Mouse (Mus musculus) kidney, embryonic 16.5 days (tissue): ENCODE data around the gene Pknox1. TPM values are rescaled to one million over a fixed set of nuclear protein-coding genes. Genes with fewer than 3 reads are reported as not detected.

Experiments used
- ATAC-seq: fragments of 200-750 bp; cut with Nextera tagmentation; 2 replicates; pipeline ENCODE4 v1.8.0; 2017; ENCODE audit warnings: moderate TSS enrichment; ENCODE audit not compliant: low FRiP score, low TSS enrichment
- H3K27ac ChIP-seq: fragments of 300-500 bp; sonication (generic); 2 replicates; pipeline ENCODE4 v1.5.1; 2014; ENCODE audit warnings: low read length
- H3K27me3 ChIP-seq: fragments of 300-500 bp; sonication (generic); 2 replicates; pipeline ENCODE4 v1.6.1; 2014; ENCODE audit warnings: low read length, control low read depth, mixed read lengths; ENCODE audit not compliant: insufficient read depth
- H3K36me3 ChIP-seq: fragments of 300-500 bp; sonication (generic); 2 replicates; pipeline ENCODE4 v1.6.1; 2014; ENCODE audit warnings: low read length, control low read depth, mixed read lengths; ENCODE audit not compliant: insufficient read depth
- H3K4me1 ChIP-seq: fragments of 300-500 bp; sonication (generic); 2 replicates; pipeline ENCODE4 v1.6.1; 2014; ENCODE audit warnings: low read length, control low read depth, mixed read lengths; ENCODE audit not compliant: insufficient read depth
- H3K4me2 ChIP-seq: fragments of 300-500 bp; sonication (generic); replicated peaks from 2 replicates; pipeline ENCODE4 v1.6.1; 2014; ENCODE audit warnings: low read depth, low read length
- H3K4me3 ChIP-seq: fragments of 300-500 bp; sonication (generic); 2 replicates; pipeline ENCODE4 v1.5.1; 2014; ENCODE audit warnings: mild to moderate bottlenecking, low read length
- H3K9ac ChIP-seq: fragments of 300-500 bp; sonication (generic); replicated peaks from 2 replicates; pipeline ENCODE4 v1.6.1; 2014; ENCODE audit warnings: low read length
- H3K9me3 ChIP-seq: fragments of 300-500 bp; sonication (generic); 2 replicates; pipeline ENCODE4 v1.6.1; 2016; ENCODE audit warnings: low read length, control low read depth
- WGBS: fragments of 180-500 bp; shearing (Covaris S2); extraction: QIAGEN DNeasy Blood & Tissue Kit; methylation state at CpG from one replicate; pipeline ENCODE4 v1.1.7; 2014; 5-methylcytosine and 5-hydroxymethylcytosine counted together
- polyA plus RNA-seq: library from polyadenylated mRNA; unstranded; fragments of >200 nt; fragmentation: Nextera tagmentation; extraction: Ambion mirVana; gene quantifications from 2 replicates; pipeline ENCODE4 v1.2.1, GENCODE M21; 2015

Pknox1 gene
- 38.2 and 44.5 TPM in 2 replicates for polyA plus RNA-seq

GRCm38 (mm10) chr17:31564015-31564857, at the start of gene Pknox1:
TSS of gene Pknox1 (plus strand) at chr17:31564734.
- H3K9me3 ChIP-seq = no peaks in the 10 kb centered on the region
- peak within 1 kb of the TSS; percentile 78 for H3K4me2 ChIP-seq
- ATAC-seq = peak; percentile 95
- WGBS = 1% methylated on average over 56 of the region's 72 CpGs
- peak within 1 kb of the TSS; percentile 83 for H3K9ac ChIP-seq
- H3K4me3 ChIP-seq = peak within 1 kb of the TSS; percentile 64
- peaks cover 31% of the 10 kb centered on the region for H3K4me1 ChIP-seq
- peaks cover 4% of the 10 kb centered on the region; the same call in 1 of the 2 replicates for H3K36me3 ChIP-seq
- peak within 1 kb of the TSS; percentile 96 for H3K27ac ChIP-seq
- H3K27me3 ChIP-seq = no peaks in the 10 kb centered on the region

- Histone ChIP-seq H3K36me3 (peaks cover 16% of the 10 kb centered on the region), H3K27me3 (no peaks in the 10 kb centered on the region), H3K9ac (peak overlapping the region; percentile 45), H3K4me1 (peaks cover 15% of the 10 kb centered on the region), H3K4me2 (peak overlapping the region; percentile 76), H3K4me3 (peak overlapping the region; percentile 65), H3K9me3 (no peaks in the 10 kb centered on the region), H3K27ac (peak overlapping the region; percentile 58)
- ATAC-seq = peak; percentile 2; the same call in 1 of the 2 replicates
- WGBS = 3% methylated on average over 7 of the region's 7 CpGs
Measured at GRCm38 (mm10) chr17:31519344-31519945, 45.1 kb upstream of the Pknox1 start.

GRCm38 (mm10) chr17:31519946-31520838, 44.3 kb upstream of the Pknox1 start, which contains the start of the genes Wdr4 and Ndufv3:
TSS of gene Wdr4 (minus strand) at chr17:31519980.
TSS of gene Ndufv3 (plus strand) at chr17:31520115.
- Histone ChIP-seq H3K9ac (peak within 1 kb of the TSS; percentile 66), H3K36me3 (peaks cover 16% of the 10 kb centered on the region), H3K4me1 (peaks cover 15% of the 10 kb centered on the region), H3K4me3 (peak within 1 kb of the TSS; percentile 65), H3K27me3 (no peaks in the 10 kb centered on the region), H3K9me3 (no peaks in the 10 kb centered on the region), H3K4me2 (peak within 1 kb of the TSS; percentile 76), H3K27ac (peak within 1 kb of the TSS; percentile 63)
- ATAC-seq = peak; percentile 98
- under 1% methylated on average over 45 of the region's 45 CpGs for WGBS

- WGBS = 20% methylated on average over 3 of the region's 3 CpGs
- Histone ChIP-seq H3K27ac (no peak overlapping the region), H3K9me3 (no peaks in the 10 kb centered on the region), H3K36me3 (peaks cover 16% of the 10 kb centered on the region), H3K4me1 (peaks cover 15% of the 10 kb centered on the region), H3K27me3 (no peaks in the 10 kb centered on the region), H3K9ac (peak overlapping the region; percentile 66), H3K4me2 (peak overlapping the region; percentile 76), H3K4me3 (peak overlapping the region; percentile 65)
- no peak for ATAC-seq
Measured at GRCm38 (mm10) chr17:31520895-31521294, 43.6 kb upstream of the Pknox1 start.

GRCm38 (mm10) chr17:31521948-31522347, 42.6 kb upstream of the Pknox1 start:
- Histone ChIP-seq H3K4me1 (peaks cover 15% of the 10 kb centered on the region), H3K9me3 (no peaks in the 10 kb centered on the region), H3K9ac (no peak overlapping the region), H3K4me2 (no peak overlapping the region), H3K27me3 (no peaks in the 10 kb centered on the region), H3K27ac (no peak overlapping the region), H3K4me3 (no peak overlapping the region), H3K36me3 (peaks cover 19% of the 10 kb centered on the region)
- WGBS = 95% methylated on average over 6 of the region's 6 CpGs
- ATAC-seq = no peak

GRCm38 (mm10) chr17:31525114-31525513, 39.4 kb upstream of the Pknox1 start:
- H3K4me3 ChIP-seq = no peak overlapping the region
- H3K9ac ChIP-seq = no peak overlapping the region
- peaks cover 20% of the 10 kb centered on the region for H3K4me1 ChIP-seq
- no peak overlapping the region for H3K27ac ChIP-seq
- ATAC-seq = no peak
- no peaks in the 10 kb centered on the region for H3K9me3 ChIP-seq
- WGBS = 74% methylated on average over 4 of the region's 4 CpGs
- no peaks in the 10 kb centered on the region for H3K27me3 ChIP-seq
- peaks cover 37% of the 10 kb centered on the region for H3K36me3 ChIP-seq
- H3K4me2 ChIP-seq = no peak overlapping the region

- 100% methylated on average over 3 of the region's 3 CpGs for WGBS
- Histone ChIP-seq H3K4me1 (peaks cover 16% of the 10 kb centered on the region), H3K9ac (no peak overlapping the region), H3K4me2 (no peak overlapping the region), H3K36me3 (peaks cover 38% of the 10 kb centered on the region), H3K9me3 (no peaks in the 10 kb centered on the region), H3K4me3 (no peak overlapping the region), H3K27me3 (no peaks in the 10 kb centered on the region), H3K27ac (no peak overlapping the region)
- no peak for ATAC-seq
Measured at GRCm38 (mm10) chr17:31525816-31526215, 38.7 kb upstream of the Pknox1 start.

- ATAC-seq = no peak; the same call in 1 of the 2 replicates
- H3K4me2 ChIP-seq = peak overlapping the region; percentile 34; the same call in 1 of the 2 replicates
- H3K4me3 ChIP-seq = peak overlapping the region; percentile 26
- peaks cover 5% of the 10 kb centered on the region; the same call in 1 of the 2 replicates for H3K4me1 ChIP-seq
- no peaks in the 10 kb centered on the region for H3K9me3 ChIP-seq
- 0 out of 2 replicates have a peak overlapping the region, but pooled peaks have one; percentile 29 for H3K27ac ChIP-seq
- no peaks in the 10 kb centered on the region for H3K27me3 ChIP-seq
- no peak overlapping the region for H3K9ac ChIP-seq
- 27% methylated on average over 15 of the region's 15 CpGs for WGBS
- H3K36me3 ChIP-seq = peaks cover 32% of the 10 kb centered on the region
Measured at GRCm38 (mm10) chr17:31529314-31529713, 35.2 kb upstream of the Pknox1 start.

- H3K4me3 ChIP-seq = no peak overlapping the region
- peak overlapping the region; percentile 59 for H3K27ac ChIP-seq
- H3K9ac ChIP-seq = no peak overlapping the region
- H3K4me2 ChIP-seq = no peak overlapping the region
- peaks cover 30% of the 10 kb centered on the region for H3K36me3 ChIP-seq
- no peak for ATAC-seq
- WGBS = 84% methylated on average over 14 of the region's 14 CpGs
- peaks cover 16% of the 10 kb centered on the region for H3K4me1 ChIP-seq
- H3K27me3 ChIP-seq = no peaks in the 10 kb centered on the region
- no peaks in the 10 kb centered on the region for H3K9me3 ChIP-seq
Measured at GRCm38 (mm10) chr17:31531441-31532158, 32.9 kb upstream of the Pknox1 start.
